Mouse (Mus musculus): ENCODE results near the gene Tmem239.

The Tmem239 gene

DNA sequence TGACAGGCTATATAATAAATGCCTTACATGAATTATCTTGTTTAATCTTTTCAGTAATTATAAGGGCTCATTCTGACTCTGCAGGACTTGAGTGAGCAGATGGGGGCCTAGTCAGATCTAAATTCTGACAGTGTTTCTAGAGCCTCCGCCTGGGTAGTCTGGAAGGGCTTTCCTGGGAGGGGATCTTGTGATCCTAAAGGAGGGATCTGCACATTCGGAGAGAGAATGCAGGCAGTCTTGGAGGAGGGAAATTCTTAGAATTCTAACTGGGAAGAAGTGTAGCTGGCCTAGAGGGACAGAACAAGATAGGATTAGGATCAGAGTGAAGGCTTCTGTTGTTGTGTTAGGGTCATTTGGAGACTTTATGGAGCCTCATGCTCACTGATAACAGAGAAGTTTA, 46.0 kb downstream of the Tmem239 start:
- no peak for DNase-seq

GRCm38 (mm10) chr2:130453421-130453820, 47.1 kb downstream of the Tmem239 start:
- no peak for DNase-seq

GRCm38 (mm10) chr2:130454748-130455370, 48.6 kb downstream of the Tmem239 start:
- peak; percentile 23 for DNase-seq
